Mouse (Mus musculus) central nervous system, embryonic 11.5 days (tissue): ENCODE measurements around the gene Olfr128. TPM values are rescaled to one million over a fixed set of nuclear protein-coding genes. Genes with fewer than 3 reads are reported as not detected.

ENCODE experiments used
- polyA plus RNA-seq: library from polyadenylated mRNA; depleted of rRNA; stranded (reverse); fragments of >200 nt; gene quantifications from 2 replicates; pipeline ENCODE4 v1.2.3, GENCODE M21; 2012; rRNA removed

The Olfr128 gene
- not detected in 2 replicates for polyA plus RNA-seq

GRCm38 (mm10) chr17:37920248-37920647 is at the start of gene Olfr128:
Olfr128 (plus strand) TSS chr17:37920548.

GRCm38 (mm10) chr17:37900137-37900536 is 20.2 kb upstream of the Olfr128 start, which contains the start of gene Olfr127:
Olfr127 (plus strand) TSS chr17:37900437.

GRCm38 (mm10) chr17:37952979-37953378 is 32.6 kb downstream of the Olfr128 start, which contains the start of gene Olfr761:
Olfr761 (minus strand) TSS chr17:37953079.

Other genes with a start within 250 kb of the Olfr128 start
- gene Olfr119, start 224.0 kb upstream of the Olfr128 start, polyA plus RNA-seq, result not detected in 2 replicates
- gene Olfr120, start 198.7 kb upstream of the Olfr128 start, polyA plus RNA-seq, result not detected in 2 replicates
- not detected in 2 replicates for gene Olfr121, start 171.7 kb upstream of the Olfr128 start, polyA plus RNA-seq
- not detected in 2 replicates for gene Olfr122, start 151.9 kb upstream of the Olfr128 start, polyA plus RNA-seq
- gene Olfr123, start 127.0 kb upstream of the Olfr128 start, polyA plus RNA-seq, result not detected in 2 replicates
- gene Olfr124, start 120.7 kb upstream of the Olfr128 start, polyA plus RNA-seq, result not detected in 2 replicates
- not detected in 2 replicates for gene Olfr125, start 87.6 kb upstream of the Olfr128 start, polyA plus RNA-seq
- not detected in 2 replicates for gene Olfr126, start 73.1 kb upstream of the Olfr128 start, polyA plus RNA-seq
- gene Olfr127, start 20.1 kb upstream of the Olfr128 start, polyA plus RNA-seq, result not detected in 2 replicates
- gene Olfr761, start 32.5 kb downstream of the Olfr128 start, polyA plus RNA-seq, result not detected in 2 replicates
- not detected in 2 replicates for gene Olfr129, start 139.5 kb downstream of the Olfr128 start, polyA plus RNA-seq
- not detected in 2 replicates for gene Olfr130, start 143.4 kb downstream of the Olfr128 start, polyA plus RNA-seq
- gene Olfr131, start 168.1 kb downstream of the Olfr128 start, polyA plus RNA-seq, result not detected in 2 replicates
- not detected in 2 replicates for gene Olfr132, start 214.0 kb downstream of the Olfr128 start, polyA plus RNA-seq
- gene Olfr133, start 224.7 kb downstream of the Olfr128 start, polyA plus RNA-seq, result not detected in 2 replicates